Mouse (Mus musculus) layer of hippocampus, adult 8-10 months (tissue): Measurements from ENCODE around the gene Gm12789. TPM values are rescaled to one million over a fixed set of nuclear protein-coding genes. Genes with fewer than 3 reads are reported as not detected.
"Not testable (repeated sequence)": the region's sequence is repeated elsewhere in the genome, so short reads cannot be mapped to it uniquely, and the experiment has no call there.

Experiments
- DNase-seq, 2 experiments: peaks; one replicate each; pipeline ENCODE4 v3.0.0; 2022; ENCODE audit warnings: low spot score in 2 of 2
- total RNA-seq, 4 experiments: library from RNA; stranded (reverse); gene quantifications; 2 replicates each; pipeline ENCODE4 v1.2.4; 2022

Gene Gm12789
- total RNA-seq: not detected

DNA sequence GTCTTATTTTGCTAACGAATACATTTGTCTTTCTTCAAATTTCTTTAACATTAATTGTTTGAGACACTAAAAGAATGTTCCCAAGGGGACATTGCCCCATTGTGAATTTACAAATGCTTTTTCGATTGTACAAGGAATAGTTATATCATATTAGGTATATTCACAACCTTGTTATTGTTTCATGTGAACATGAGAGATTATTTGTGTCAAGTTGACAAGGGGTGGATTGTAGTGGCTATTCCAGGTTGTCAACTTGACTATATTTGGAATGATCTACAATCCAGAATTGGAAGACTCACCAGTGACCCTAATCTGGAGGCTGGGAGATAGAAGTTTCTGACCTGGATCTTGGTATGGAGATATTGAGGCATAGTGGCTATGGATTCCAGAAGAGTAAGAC is at the start of gene Gm12789:
Gm12789 (plus strand) TSS at position 301 of the 400 bp plus-strand sequence.
- not testable (repeated sequence) for DNase-seq

DNA sequence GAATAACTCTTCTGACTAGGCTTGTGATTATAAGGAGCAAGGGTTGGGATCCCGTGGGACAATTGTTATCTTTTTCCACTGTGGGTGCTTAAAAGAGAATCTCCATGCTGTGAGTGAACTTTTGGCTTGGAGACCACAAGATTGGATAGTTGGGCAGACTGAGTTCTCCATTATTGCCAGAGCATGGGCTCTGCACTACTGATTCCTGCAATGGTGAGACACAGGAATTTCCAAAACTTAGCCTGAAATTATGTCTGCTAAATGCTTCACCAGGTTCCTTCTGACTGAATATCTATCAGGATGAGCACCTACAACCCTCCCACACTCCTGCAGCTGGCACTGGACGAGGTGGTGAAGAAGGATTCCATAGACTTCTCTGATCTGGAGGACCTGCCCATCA is 46.3 kb upstream of the Gm12789 start, which contains the start of gene Gm12794:
Gm12794 (plus strand) TSS at position 301 of the 400 bp plus-strand sequence.
- not testable (repeated sequence) for DNase-seq

DNA sequence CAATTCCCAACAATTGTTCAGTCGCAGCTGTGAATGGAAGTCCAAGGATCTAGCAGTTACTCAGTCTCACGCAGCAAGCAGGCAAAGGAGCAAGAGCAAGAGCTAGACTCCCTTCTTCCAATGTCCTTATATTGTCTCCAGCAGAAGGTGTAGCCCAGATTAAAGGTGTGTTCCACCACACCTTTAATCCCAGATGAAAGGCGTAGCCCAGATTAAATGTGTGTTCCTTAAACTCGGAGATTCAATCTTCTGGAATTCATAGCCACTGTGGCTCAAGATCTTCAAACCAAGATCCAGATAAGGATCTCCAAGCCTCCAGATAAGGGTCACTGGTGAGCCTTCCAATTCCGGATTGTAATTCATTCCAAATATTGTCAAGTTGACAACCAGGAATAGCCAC is 5.5 kb upstream of the Gm12789 start, which contains the start of gene Gm12790:
Gm12790 (minus strand) TSS at position 101 of the 400 bp plus-strand sequence.
- DNase-seq: not testable (repeated sequence)

DNA sequence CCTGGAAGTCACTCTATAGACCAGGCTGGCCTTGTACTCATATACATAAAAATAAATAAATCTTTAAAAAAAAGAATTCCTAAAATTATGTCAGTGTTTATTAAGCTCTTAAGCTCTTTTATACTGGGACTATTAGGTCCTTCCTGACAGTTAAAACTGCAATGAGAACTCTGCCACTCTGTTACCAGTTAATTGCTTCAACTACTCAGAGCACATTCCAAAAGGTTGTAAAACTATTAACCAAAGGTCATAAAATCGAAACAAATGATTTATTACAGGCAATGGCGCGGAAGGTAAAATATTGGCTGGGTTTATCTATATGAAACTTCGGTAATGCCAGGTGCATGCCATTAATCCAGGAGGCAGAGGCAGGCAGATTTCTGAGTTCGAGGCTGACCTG is 748 bp upstream of the Gm12789 start:
- DNase-seq: no peak

DNA sequence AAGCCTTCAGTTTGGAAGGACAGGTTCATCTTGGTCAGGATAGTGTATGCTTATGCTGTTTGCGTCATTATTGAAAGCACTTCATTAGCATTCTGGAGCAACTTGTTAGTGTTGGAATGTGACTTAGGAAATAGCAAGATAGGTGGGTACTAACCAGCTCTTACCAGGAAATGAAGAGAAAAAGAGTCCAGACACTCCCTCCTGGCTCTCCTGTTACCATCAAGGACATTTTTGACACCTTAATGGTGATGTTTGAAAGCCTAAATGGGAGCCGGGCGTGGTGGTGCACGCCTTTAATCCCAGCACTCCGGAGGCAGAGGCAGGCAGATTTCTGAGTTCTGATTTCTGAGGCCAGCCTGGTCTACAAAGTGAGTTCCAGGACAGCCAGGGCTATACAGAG is 11.0 kb downstream of the Gm12789 start:
- no peak for DNase-seq

DNA sequence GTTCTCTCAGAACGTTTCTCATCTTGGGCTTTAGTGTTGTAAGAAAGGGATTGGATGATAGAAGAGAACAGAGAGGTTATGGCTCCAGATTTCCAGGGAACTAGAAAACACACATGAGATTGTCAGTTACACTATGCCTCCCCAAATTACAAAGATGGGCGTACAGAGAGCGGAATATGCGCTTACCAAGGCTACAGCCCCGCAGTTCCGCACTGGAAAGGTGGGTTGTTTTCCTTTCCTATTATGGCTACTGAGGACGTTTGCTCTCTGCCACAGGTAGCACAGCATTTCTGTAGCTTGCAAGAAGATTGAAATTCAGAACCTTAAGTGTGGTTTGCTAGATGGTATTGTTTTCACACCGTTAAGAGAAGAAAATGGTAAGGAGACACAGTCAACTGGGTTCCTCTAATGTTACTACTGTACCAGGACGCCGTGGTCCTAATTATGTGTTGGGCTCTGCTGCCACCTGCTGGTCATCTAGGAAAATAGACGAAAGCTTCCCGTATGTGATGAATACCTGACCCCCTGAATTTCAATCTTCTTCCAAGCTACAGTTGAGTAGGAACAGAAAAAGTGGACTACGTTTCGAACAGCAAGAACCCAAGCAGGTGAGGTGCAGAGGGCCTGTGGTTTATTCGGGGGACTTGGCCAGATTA is 12.0 kb downstream of the Gm12789 start:
- DNase-seq: peak; percentile 34 to 74

DNA sequence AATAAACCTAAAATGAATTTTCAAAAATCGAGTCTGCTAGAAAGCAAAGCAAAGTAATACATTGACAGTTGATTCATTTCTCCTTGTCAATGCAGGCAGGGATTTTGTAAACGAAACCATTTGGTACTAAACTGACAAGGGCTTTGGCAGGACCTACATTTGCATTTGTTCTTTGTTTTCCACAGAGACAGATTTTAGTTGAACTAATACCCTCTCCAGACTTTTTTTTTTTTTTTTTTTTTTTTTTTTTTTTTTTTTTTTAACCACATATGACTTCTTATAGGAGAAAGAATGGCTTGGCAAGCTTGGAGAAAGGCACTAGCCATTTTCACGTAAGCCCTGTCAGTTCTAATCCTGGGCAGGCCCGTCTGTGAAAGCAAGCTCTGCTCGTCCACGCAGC is 40.2 kb downstream of the Gm12789 start:
- no peak for DNase-seq

Other genes with a start within 250 kb of the Gm12789 start
- gene B020004J07Rik, start 142.6 kb upstream of the Gm12789 start, total RNA-seq: not detected
- not detected for gene C130073F10Rik, start 92.8 kb upstream of the Gm12789 start, total RNA-seq
- not detected for gene Gm12800, start 77.5 kb upstream of the Gm12789 start, total RNA-seq
- gene Gm12794, start 46.2 kb upstream of the Gm12789 start, total RNA-seq: not detected
- not detected for gene Gm12790, start 5.6 kb upstream of the Gm12789 start, total RNA-seq
- gene Pde4b, start 100.9 kb downstream of the Gm12789 start, total RNA-seq: 10 to 100 TPM; 67.4 to 82.7 (median 71.2) TPM